Mouse (Mus musculus) heart, adult 2 months (tissue): Measurements from ENCODE around the gene Esrp2. TPM values are rescaled to one million over a fixed set of nuclear protein-coding genes. Genes with fewer than 3 reads are reported as not detected.

Source experiments
- DNase-seq, 2 experiments: peaks; one replicate each; pipeline ENCODE4 v3.0.0; 2021
- H3K27ac ChIP-seq: fragments of 200-600 bp; 2 replicates; pipeline ENCODE4 v1.8.1; 2022
- H3K27me3 ChIP-seq: fragments of 200-500 bp; 2 replicates; pipeline ENCODE4 v1.6.1; 2012; ENCODE audit warnings: mild to moderate bottlenecking, low read length, inconsistent platforms, mixed read lengths; ENCODE audit not compliant: control insufficient read depth, insufficient read depth
- H3K36me3 ChIP-seq: fragments of 200-500 bp; 2 replicates; pipeline ENCODE4 v1.6.1; 2012; ENCODE audit warnings: low read length, inconsistent platforms; ENCODE audit not compliant: control insufficient read depth, insufficient read depth
- H3K4me1 ChIP-seq: fragments of 200-500 bp; 2 replicates; pipeline ENCODE4 v1.6.1; 2011; ENCODE audit warnings: low read length; ENCODE audit not compliant: control insufficient read depth, insufficient read depth
- H3K4me3 ChIP-seq: fragments of 200-600 bp; 2 replicates; pipeline ENCODE4 v1.8.1; 2022
- H3K79me2 ChIP-seq: fragments of 200-500 bp; replicated peaks from 2 replicates; pipeline ENCODE4 v1.6.1; 2012; ENCODE audit warnings: mild to moderate bottlenecking, inconsistent platforms, low read length, moderate library complexity, mixed read lengths; ENCODE audit not compliant: control insufficient read depth, insufficient read depth
- H3K9ac ChIP-seq: fragments of 200-500 bp; 2 replicates; pipeline ENCODE4 v1.6.1; 2012; ENCODE audit warnings: low read depth, mild to moderate bottlenecking, control low read depth, inconsistent platforms, low read length, mixed read lengths
- CTCF ChIP-seq: fragments of 200-600 bp; IDR thresholded peaks from 2 replicates; pipeline ENCODE4 v1.8.1; 2022; ENCODE audit warnings: antibody characterized with exemption, mild to moderate bottlenecking, moderate library complexity
- EP300 ChIP-seq: fragments of 200-500 bp; IDR thresholded peaks from 2 replicates; pipeline ENCODE4 v1.6.1; 2011; ENCODE audit warnings: low read depth, low read length, control low read depth; ENCODE audit not compliant: insufficient read depth
- POLR2A ChIP-seq: fragments of 200-500 bp; IDR thresholded peaks from 2 replicates; pipeline ENCODE4 v1.6.1; 2011; ENCODE audit warnings: mild to moderate bottlenecking, low read depth, low read length, control low read depth; ENCODE audit not compliant: insufficient read depth
- WGBS: fragments of 180-500 bp; shearing (Covaris S2); methylation state at CpG from one replicate; pipeline ENCODE4 v1.1.7; 2018; 5-methylcytosine and 5-hydroxymethylcytosine counted together
- intact Hi-C: fragments of 180-260 bp; cut with DNase I; formaldehyde crosslinking; loops from one replicate; pipeline ENCODE4 v1.15.1; 2025
- polyA plus RNA-seq: library from polyadenylated mRNA; depleted of rRNA; stranded (reverse); fragments of >200 nt; gene quantifications from 2 replicates; pipeline ENCODE4 v1.2.3, GENCODE M21; 2012
- total RNA-seq, 2 experiments: library from RNA; stranded (reverse); gene quantifications; 2 replicates each; pipeline ENCODE4 v1.2.3; 2021

The Esrp2 gene
- total and polyA plus RNA-seq, 3 experiments: 0.31 to 1.1 (median 0.52) TPM

DNA sequence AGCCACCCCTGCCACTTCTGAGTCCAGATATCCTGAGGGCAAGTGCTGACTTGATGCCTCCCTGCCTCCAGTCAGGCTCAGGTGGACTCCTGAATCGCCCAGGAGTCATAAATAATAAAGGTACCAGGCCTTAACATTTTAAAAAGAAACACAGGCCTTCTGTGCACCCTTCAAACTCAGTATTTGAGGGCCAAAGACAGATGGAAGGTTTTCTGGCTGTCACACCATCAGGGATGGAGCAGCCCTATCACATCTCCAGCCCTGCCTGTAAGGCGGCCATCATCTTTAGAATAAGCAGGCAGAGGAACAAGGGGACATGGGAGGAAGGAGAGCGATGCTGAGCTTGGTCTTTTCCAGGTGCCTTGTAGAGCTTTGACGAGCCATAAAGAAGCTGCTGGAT, 5.8 kb downstream of the Esrp2 start:
- Histone ChIP-seq H3K36me3 (no peaks in the 10 kb centered on the region; the same call in 1 of the 2 replicates), H3K27ac (no peak overlapping the region), H3K4me1 (no peaks in the 10 kb centered on the region; the same call in 1 of the 2 replicates), H3K79me2 (no peaks in the 10 kb centered on the region), H3K9ac (no peak overlapping the region), H3K27me3 (peaks cover 5% of the 10 kb centered on the region), H3K4me3 (no peak overlapping the region)
- WGBS: 92% methylated on average over 4 of the region's 4 CpGs
- no peak for DNase-seq
- no peak for TF ChIP-seq POLR2A
- TF ChIP-seq EP300: no peak
- TF ChIP-seq CTCF: no peak
- intact Hi-C loops: no loop called here

GRCm38 (mm10) chr8:106130505-106130904, 6.3 kb downstream of the Esrp2 start:
- no peaks in the 10 kb centered on the region for H3K79me2 ChIP-seq
- no peak for DNase-seq
- H3K36me3 ChIP-seq: no peaks in the 10 kb centered on the region; the same call in 1 of the 2 replicates
- H3K27me3 ChIP-seq: no peaks in the 10 kb centered on the region
- TF ChIP-seq EP300 (no peak), CTCF (no peak), POLR2A (no peak)
- no peak overlapping the region for H3K4me3 ChIP-seq
- no peaks in the 10 kb centered on the region for H3K4me1 ChIP-seq
- H3K9ac ChIP-seq: no peak overlapping the region
- H3K27ac ChIP-seq: no peak overlapping the region
- WGBS: 84% methylated on average over 2 of the region's 2 CpGs
- intact Hi-C loops: no loop called here

DNA sequence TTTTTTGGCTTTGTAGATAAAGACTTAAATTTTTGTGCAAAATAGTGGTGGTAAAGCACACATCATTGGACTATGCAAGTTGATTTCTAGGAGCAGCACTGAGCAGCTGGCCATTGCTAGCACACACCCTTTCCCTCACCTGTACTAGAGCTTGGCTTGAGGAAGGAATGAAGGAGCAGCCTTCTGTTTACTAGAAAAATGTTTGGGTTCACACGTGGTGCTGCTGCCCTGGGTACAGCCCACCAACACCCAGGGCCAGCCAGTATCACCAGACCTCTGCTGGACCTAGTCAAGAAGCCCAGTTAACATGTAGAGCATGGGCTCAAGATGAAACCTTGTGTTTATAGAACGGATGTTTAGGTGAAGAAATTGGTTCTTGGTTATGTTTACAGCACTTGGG, 6.8 kb downstream of the Esrp2 start:
- no peak for TF ChIP-seq POLR2A
- no peak for TF ChIP-seq EP300
- no peak for TF ChIP-seq CTCF
- no peaks in the 10 kb centered on the region; the same call in 1 of the 2 replicates for H3K36me3 ChIP-seq
- 90% methylated on average over 2 of the region's 2 CpGs for WGBS
- H3K27ac ChIP-seq: no peak overlapping the region
- no peak overlapping the region for H3K4me3 ChIP-seq
- intact Hi-C loops: no loop called here
- DNase-seq: no peak
- H3K4me1 ChIP-seq: no peaks in the 10 kb centered on the region
- no peaks in the 10 kb centered on the region for H3K27me3 ChIP-seq
- no peaks in the 10 kb centered on the region for H3K79me2 ChIP-seq
- H3K9ac ChIP-seq: no peak overlapping the region

DNA sequence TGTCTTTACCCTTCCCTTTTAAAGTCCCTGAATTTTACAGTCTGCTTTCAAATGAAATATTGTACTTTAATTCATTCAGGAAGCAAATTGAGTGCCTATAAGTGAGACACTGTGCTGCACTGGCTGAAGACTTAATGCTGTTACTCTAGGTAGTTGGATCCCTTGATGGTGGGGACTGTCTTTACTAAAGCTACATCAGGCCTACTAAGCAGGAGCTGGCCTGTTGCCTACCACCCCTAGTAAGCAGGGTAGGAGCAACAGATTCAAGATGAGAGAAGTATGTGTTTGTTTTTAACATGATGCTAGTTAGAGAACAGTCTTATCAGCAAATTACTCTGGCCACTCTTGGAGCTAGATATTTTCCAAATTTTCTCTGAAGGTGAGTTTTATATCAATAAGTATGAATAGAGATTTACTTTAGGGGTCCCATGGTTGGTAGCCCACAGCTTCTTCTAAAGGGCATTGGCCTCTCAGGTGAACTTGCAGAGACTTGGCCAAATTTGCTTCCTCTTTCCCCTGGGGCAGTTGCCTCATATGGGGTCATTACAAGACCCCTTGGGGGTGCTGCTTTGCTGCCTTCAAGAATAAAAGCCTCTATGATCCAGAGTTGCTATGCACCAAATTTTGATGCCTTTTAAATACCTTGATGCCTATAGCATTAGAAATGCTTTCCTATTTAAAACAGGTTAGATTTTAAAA, 7.4 kb downstream of the Esrp2 start:
- Histone ChIP-seq H3K36me3 (no peaks in the 10 kb centered on the region; the same call in 1 of the 2 replicates), H3K27ac (no peak overlapping the region), H3K79me2 (no peaks in the 10 kb centered on the region), H3K4me3 (no peak overlapping the region), H3K9ac (no peak overlapping the region), H3K4me1 (no peaks in the 10 kb centered on the region), H3K27me3 (no peaks in the 10 kb centered on the region)
- intact Hi-C loops: no loop called here
- no peak for DNase-seq
- TF ChIP-seq EP300: no peak
- TF ChIP-seq CTCF: no peak
- TF ChIP-seq POLR2A: no peak

DNA sequence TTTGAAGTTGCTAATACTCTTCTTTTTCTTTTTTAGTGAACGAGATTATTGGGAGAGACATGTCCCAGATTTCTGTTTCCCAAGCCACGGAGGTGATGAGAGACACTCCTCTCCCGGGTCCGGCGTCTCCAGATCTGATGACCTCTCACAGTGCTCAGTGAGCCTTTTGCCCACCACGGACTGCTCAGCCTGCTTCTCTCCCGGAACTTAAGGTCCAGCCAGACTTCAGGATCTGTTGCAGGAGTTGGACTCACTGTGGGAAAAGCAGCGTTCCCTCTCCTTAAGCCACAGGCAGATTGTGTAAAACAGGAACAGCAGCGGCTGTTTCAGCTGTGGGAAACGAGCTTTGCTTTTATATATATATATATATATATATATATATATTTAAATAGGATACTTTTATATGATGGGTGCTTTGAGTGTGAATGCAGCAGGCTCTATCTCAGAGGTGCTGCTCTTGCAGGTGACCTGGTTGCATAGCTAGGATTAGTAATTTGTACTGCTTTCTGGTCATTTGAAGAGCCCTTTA, 8.8 kb downstream of the Esrp2 start:
- no peak overlapping the region for H3K9ac ChIP-seq
- 89% methylated on average over 10 of the region's 10 CpGs for WGBS
- H3K4me1 ChIP-seq: no peaks in the 10 kb centered on the region
- intact Hi-C loops: no loop called here
- H3K4me3 ChIP-seq: no peak overlapping the region
- H3K79me2 ChIP-seq: no peaks in the 10 kb centered on the region
- no peaks in the 10 kb centered on the region; the same call in 1 of the 2 replicates for H3K36me3 ChIP-seq
- H3K27ac ChIP-seq: no peak overlapping the region
- H3K27me3 ChIP-seq: no peaks in the 10 kb centered on the region
- TF ChIP-seq EP300 (no peak), CTCF (no peak), POLR2A (no peak)
- DNase-seq: peak; percentile 20 to 32

DNA sequence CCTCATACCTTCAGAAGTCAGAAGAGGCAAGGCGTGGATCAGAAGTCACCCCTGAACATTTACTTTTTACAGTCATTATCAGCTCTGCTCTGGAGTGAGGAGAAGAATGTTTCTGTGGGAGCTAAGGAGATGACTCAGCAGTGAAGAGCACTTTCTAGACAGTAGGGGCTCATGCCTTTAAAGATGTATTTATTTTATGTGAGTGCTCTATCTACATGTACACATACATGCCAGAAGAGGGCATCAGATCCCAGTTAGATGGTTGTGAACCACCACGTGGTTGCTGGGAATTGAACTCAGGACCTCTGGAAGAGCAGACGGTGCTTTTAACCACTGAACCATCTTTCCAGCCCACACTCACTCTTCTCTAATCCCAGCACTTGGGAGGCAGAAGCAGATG, 9.7 kb downstream of the Esrp2 start:
- Histone ChIP-seq H3K36me3 (no peaks in the 10 kb centered on the region; the same call in 1 of the 2 replicates), H3K4me1 (no peaks in the 10 kb centered on the region)

More for the DNA sequence above, 9.7 kb downstream of the Esrp2 start:
- intact Hi-C loops: no loop called here
- TF ChIP-seq CTCF (no peak), EP300 (no peak), POLR2A (no peak)
- H3K27ac ChIP-seq: no peak overlapping the region
- H3K27me3 ChIP-seq: no peaks in the 10 kb centered on the region
- H3K9ac ChIP-seq: no peak overlapping the region
- 73% methylated on average over 3 of the region's 3 CpGs for WGBS
- DNase-seq: no peak
- H3K4me3 ChIP-seq: no peak overlapping the region
- no peaks in the 10 kb centered on the region for H3K79me2 ChIP-seq
